Mouse (Mus musculus): Measurements from ENCODE around the gene Rilp.

The Rilp gene

GRCm38 (mm10) chr11:75494296-75495049 is 15.4 kb upstream of the Rilp start:
- no peak for DNase-seq

GRCm38 (mm10) chr11:75498126-75498525 is 11.8 kb upstream of the Rilp start:
- no peak for DNase-seq

- DNase-seq: no peak
Observed at GRCm38 (mm10) chr11:75508162-75508561, 1.7 kb upstream of the Rilp start.

GRCm38 (mm10) chr11:75508904-75509303 is 990 bp upstream of the Rilp start:
- DNase-seq: no peak

- peak; percentile 90 for DNase-seq
Observed at GRCm38 (mm10) chr11:75510627-75510993, 716 bp downstream of the Rilp start.

- no peak for DNase-seq
Observed at GRCm38 (mm10) chr11:75511213-75511612, 1.3 kb downstream of the Rilp start.

GRCm38 (mm10) chr11:75512301-75513018 is 2.6 kb downstream of the Rilp start:
- DNase-seq: no peak

- DNase-seq: no peak
Observed at GRCm38 (mm10) chr11:75513336-75513735, 3.4 kb downstream of the Rilp start, which contains the start of gene Scarf1. Gene Scarf1 (plus strand): TSS chr11:75513540.

- DNase-seq: no peak
Observed at GRCm38 (mm10) chr11:75515186-75515585, 5.3 kb downstream of the Rilp start.

- DNase-seq: peak; percentile 48
Observed at GRCm38 (mm10) chr11:75519834-75520633, 10.1 kb downstream of the Rilp start.

GRCm38 (mm10) chr11:75521609-75522008 is 11.7 kb downstream of the Rilp start:
- DNase-seq: no peak

- no peak for DNase-seq
Observed at GRCm38 (mm10) chr11:75522793-75523192, 12.9 kb downstream of the Rilp start.

GRCm38 (mm10) chr11:75525531-75526125 is 15.7 kb downstream of the Rilp start:
- no peak for DNase-seq

GRCm38 (mm10) chr11:75526943-75527342 is 17.0 kb downstream of the Rilp start:
- DNase-seq: no peak

- no peak for DNase-seq
Observed at GRCm38 (mm10) chr11:75529771-75530170, 19.9 kb downstream of the Rilp start.

GRCm38 (mm10) chr11:75530325-75530724 is 20.4 kb downstream of the Rilp start:
- DNase-seq: peak; percentile 94

- no peak for DNase-seq
Observed at GRCm38 (mm10) chr11:75530845-75531373, 21.0 kb downstream of the Rilp start.

GRCm38 (mm10) chr11:75531469-75532242 is 21.8 kb downstream of the Rilp start, which contains the start of gene Slc43a2:
Gene Slc43a2 (plus strand): TSS chr11:75531694.
- peak; percentile 98 for DNase-seq

- peak; percentile 54 for DNase-seq
Observed at GRCm38 (mm10) chr11:75532340-75533277, 22.7 kb downstream of the Rilp start.

- no peak for DNase-seq
Observed at GRCm38 (mm10) chr11:75533314-75534015, 23.6 kb downstream of the Rilp start.

All from right cerebral cortex, adult 18-20 months (tissue).